Mouse (Mus musculus): ENCODE measurements around the gene Neurl1a.

Gene Neurl1a

DNA sequence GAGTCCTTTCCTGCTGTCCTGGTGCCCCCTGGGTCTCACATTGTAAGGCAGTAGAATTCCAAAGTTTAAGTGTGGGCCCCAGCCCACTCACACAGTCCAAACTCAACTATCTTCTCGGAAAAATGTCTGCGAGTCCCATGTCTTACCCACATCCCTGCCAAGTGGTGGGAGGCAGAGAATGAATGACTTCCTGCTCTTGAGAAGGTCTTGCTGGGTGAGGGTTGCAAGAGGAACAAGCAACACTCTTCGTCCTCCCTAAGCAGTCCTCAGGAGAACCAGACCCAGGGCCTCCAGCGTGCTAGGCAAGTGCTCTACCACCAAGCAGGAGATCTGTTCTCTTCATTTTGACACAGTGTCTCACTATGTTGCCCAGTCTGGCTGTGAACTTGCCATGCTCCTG, 63.6 kb downstream of the Neurl1a start:
- no peak for TF ChIP-seq GATA4 (IDR thresholded peaks at IDR 0.05; ENCODE audit: insufficient replicate concordance, low read length)

DNA sequence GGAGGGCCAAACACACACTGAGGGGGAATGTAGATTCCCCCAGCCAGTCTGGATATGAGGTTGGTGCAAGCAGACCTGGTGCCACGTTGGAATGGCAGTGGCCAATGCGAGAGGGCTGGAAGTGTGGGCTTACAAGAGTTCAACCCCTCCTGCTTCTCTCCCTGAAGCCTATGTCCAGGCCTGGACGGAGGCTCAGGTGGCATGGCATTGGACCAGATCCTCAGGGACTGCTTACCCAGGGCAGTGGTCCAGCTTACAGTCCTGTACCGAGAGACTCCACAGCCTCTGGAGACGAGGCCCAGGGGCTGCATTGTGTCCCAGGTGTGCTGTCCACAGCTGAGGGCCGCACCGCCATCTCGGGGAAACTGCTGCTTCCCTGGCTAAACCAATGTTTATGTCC, 66.9 kb downstream of the Neurl1a start:
- TF ChIP-seq GATA4 (IDR thresholded peaks at IDR 0.05; ENCODE audit: insufficient replicate concordance, low read length): no peak

DNA sequence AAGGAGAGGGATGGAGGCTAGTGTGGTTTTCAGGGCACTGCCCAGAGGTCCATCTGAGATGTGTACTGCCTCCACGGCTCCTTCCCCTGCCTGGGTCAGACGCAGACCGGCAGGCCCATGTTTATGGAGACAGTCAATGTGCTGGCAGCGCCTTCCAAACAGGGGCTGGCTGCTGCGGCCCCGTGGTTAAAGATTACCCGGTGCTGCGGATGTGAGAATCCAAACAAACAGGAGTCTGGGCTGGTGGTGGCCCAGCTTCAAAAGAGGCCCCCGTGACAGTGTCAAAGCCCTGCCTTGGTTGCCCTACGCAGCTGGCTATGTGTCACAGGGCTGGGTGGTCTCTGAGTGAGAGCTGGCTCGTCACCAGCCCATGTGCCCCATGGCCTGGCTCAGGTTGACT, 69.2 kb downstream of the Neurl1a start:
- TF ChIP-seq GATA4 (IDR thresholded peaks at IDR 0.05; ENCODE audit: insufficient replicate concordance, low read length): no peak

DNA sequence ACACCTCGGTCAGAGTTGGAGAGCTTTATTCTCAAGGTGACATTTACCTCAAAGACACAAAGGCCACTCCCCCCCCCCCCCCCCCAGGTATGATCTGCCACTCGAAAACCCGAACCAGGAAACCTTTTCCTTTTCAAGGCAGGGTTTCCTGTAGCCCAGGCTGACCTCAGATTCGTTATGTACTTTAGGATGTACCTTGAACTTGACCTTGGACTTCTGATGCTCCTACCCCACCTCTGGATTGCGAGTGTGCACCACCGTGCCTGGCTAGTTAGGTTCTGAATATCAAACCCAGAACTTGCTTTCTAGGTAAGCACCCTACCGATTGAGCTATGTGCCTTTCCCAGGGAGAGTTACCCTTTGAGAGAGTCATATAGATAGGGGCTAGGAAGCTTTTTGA, 69.7 kb downstream of the Neurl1a start:
- no peak for TF ChIP-seq GATA4 (IDR thresholded peaks at IDR 0.05; ENCODE audit: insufficient replicate concordance, low read length)

DNA sequence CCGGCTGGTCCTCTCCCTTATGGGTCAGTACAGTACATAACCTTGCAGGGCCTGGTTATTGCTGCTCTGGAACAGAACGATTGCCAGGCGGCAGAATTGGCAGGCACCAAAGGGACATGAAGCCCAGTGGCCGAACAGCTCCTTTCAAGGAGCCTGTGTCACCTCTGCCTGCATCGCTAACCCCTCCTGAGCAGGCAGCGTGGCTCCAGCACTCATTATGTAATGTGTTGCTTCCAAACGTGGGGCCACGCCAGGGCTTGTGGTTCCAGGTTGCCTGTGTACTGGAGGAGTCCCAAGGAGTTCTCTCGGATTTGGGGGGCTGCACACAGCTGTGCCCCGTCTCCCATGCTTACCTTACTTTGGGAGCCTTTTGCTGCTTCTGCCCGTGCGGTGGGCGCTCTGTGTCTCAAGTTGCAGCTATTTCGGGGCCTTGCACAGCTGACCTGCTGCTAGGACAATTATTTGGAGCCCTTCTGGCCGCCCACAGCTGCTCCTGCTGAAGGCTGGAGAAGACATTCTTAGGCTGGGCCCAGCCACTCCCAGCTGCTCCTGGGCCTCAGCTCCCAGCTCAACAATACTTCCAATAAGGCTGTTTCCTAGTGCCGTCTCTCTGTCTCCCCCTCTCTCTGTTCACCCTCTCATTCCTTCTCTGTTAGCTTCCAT, 70.4 kb downstream of the Neurl1a start:
- no peak for TF ChIP-seq GATA4 (IDR thresholded peaks at IDR 0.05; ENCODE audit: insufficient replicate concordance, low read length)

DNA sequence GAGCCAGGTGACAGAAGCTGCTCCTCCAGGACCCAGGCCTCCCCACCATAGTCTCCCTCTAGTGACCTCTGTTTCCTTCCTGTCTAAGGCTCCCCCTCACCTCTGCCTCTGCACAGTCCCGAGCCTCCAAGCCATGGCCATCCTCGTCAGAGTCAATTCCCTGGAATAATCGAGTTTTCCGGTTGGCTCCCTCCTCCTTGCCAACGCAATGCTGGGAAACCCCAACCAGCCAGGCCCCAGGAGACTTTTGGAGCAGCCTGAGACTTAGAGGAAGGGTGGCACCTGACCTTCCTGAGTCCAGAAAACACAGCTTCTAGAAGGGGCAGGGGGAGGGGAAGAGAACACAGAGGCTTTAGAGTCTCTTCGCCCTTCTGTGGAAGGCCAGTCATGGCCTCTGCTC, 72.3 kb downstream of the Neurl1a start:
- no peak for TF ChIP-seq GATA4 (IDR thresholded peaks at IDR 0.05; ENCODE audit: insufficient replicate concordance, low read length)

DNA sequence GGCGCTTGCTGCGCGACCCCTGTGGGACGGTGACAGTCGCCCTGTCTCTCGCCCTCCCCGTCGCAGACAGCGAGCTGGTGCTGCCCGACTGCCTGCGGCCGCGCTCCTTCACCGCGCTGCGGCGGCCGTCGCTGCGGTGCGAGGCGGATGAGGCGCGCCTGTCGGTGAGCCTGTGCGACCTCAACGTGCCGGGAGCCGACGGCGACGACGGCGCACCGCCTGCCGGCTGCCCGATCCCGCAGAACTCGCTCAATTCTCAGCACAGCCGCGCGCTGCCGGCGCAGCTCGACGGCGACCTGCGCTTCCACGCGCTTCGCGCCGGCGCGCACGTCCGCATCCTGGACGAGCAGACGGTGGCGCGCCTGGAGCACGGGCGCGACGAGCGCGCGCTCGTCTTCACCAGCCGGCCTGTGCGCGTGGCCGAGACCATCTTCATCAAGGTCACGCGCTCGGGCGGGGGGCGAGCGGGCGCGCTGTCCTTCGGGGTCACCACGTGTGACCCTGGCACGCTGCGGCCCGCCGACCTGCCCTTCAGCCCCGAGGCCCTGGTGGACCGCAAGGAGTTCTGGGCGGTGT, 74.5 kb downstream of the Neurl1a start:
- TF ChIP-seq GATA4 (IDR thresholded peaks at IDR 0.05; ENCODE audit: insufficient replicate concordance, low read length): no peak

DNA sequence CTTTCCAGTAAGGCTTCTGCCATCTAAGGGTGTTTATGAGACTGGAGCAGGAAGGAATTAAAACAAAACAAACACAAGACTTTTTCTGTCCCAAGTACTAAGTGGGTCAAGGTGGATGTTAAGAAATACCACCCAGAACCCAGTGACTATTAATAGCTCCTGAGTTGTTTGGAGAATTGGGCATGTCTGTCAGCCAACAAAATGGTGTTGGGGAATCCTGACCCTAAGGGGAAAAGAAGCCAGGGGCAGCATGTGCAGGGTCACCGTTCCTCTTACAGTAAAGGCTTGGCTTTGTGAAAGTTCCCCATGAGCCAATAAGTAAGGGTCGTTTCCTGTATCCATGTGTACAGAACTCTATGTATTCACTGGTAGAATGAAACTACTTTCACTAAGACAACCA, 76.4 kb downstream of the Neurl1a start:
- no peak for TF ChIP-seq GATA4 (IDR thresholded peaks at IDR 0.05; ENCODE audit: insufficient replicate concordance, low read length)

DNA sequence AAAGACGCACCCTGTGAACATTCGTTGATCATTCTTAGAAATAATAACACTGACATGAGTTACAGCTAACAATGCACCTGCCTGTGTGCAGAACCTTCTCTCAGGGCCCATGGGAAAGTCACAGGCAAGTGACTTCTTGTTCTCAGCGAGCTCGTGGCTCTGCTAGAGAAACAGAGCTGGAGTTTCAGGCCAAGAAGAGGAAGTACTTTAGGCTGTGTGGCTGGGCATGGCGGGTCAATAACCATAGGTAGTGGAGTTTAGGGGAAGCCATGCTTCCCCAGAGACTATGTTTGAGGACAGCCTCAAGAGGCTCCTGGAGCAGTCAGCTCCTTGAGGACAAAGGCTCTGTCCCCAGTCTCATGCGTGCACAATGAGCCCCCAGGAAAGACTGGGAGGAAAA, 77.3 kb downstream of the Neurl1a start:
- TF ChIP-seq GATA4 (IDR thresholded peaks at IDR 0.05; ENCODE audit: insufficient replicate concordance, low read length): no peak

DNA sequence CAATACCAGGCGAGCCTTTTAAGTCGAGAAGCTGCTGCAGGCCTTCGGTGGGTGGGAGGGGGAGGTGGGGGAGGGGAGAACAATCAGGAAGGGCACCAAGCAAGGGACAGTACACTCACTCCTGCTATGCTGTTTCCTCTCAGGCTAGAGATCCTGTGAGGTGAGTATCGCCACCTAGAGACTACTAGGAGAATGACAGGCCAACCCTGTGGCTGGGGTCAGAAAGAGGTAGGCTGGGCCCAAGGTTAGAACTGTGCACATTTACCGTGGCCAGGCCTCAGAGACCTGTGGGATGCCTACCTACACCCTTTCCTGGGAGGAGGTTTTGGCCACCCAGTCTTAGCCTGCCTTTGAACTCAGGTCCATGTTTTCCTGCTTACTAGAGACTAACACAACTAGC, 81.0 kb downstream of the Neurl1a start:
- TF ChIP-seq GATA4 (IDR thresholded peaks at IDR 0.05; ENCODE audit: insufficient replicate concordance, low read length): no peak

DNA sequence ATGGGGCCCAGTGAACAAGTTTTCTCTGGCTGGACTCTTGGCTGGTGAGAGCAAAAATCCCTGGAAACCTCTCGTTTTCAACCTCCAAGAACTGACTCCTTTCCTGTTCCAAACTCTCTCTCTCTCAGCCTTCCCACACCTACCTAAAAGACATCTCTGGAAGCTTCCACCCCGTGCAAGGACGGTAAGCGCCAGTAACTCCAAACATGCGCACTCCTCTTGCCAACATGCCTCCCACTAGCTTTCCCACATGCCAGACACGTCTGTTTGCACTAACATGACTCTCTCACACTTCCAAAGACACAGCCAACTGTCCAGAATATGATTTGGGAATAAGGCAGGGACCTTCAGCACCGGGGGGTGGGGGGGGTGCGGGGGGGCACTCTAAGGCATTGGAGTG, 82.6 kb downstream of the Neurl1a start:
- no peak for TF ChIP-seq GATA4 (IDR thresholded peaks at IDR 0.05; ENCODE audit: insufficient replicate concordance, low read length)

DNA sequence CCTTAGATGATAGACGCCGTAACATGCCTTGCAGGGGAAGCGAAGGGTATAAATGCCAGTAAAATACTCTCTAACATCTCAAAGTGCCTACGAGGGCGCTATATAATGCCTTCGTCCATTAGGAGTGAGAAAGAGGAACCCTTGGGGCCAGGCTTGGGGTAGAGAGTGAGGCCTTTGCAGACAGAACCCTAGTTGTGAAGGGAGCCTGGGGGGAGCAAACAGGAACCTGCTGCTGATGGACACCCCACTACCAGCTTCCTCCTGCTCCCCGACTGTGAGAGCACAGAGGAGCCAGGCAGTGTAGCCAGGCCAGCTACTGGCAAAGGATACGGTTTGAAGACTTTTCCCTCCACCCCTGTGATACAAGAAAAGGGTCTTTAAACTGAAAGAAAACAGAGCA, 85.0 kb downstream of the Neurl1a start:
- TF ChIP-seq GATA4 (IDR thresholded peaks at IDR 0.05; ENCODE audit: insufficient replicate concordance, low read length): no peak

DNA sequence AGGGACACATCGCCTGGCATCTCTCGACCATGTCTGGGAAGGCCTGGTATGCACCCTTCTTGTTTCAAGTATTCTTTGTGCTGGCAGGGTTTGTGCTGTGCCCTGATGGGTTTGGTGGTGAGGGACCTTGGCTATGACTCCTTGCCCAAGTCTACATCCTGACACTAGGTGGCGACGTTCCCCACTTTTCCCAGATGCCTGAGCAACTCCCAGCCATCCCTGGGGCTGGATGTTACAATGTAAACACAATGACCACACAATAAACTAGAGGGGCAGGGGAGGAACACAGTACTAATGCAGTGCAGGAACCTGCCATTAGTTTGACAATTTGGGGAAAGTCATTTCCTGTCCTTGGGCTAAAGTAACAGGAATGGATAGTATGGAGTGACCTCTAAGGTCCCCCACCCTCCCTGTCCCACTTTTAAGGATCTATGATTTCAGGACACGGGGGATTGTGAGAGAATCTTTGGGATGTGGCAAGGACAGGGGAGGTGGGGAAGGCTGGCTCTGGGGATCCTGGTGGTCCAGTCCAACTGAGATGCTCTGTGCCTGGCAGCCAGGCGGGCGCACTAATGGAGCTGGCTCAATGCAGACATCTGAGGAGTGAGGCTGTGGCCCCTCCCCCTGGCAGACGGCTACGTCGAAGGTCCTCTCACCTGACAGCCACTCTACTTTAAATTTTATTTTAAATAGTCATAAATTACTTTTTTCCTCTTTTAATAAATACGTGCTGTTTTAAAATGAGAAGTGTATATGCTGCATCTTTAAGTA, 85.9 kb downstream of the Neurl1a start:
- no peak for TF ChIP-seq GATA4 (IDR thresholded peaks at IDR 0.05; ENCODE audit: insufficient replicate concordance, low read length)

DNA sequence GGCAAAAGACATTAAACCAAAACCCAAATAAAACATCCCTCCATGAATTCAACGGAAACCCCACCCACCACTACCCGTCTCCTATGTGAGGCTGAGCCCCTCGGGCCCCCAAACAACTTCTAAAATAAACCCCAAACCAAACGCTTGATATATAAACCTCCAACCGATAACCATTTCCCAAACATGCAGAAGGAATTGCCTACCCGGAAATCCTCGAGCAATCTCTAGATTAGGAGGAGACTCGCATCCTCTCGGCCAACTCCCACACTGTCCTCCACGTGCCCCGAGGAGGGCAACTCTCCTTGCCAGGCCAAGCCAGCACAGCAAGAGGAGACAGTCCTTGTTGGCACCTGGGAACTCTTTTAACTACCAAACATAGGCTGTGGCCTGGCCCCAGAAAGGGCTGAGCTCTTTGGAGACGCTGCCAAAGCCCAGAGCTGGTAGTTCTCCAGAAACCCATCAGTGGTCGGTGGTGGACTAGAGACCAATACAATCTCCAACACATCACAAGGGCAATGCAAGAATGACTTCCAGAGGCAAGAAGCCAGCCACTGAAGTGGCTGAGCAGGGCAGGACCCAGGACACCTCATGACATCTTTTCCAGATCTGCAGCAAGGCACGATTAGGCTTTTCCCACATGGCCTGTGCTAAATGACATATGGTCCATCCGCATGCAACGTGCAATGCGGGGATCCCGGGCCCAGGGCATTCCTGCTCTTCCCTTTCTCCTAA, 87.6 kb downstream of the Neurl1a start:
- TF ChIP-seq GATA4 (IDR thresholded peaks at IDR 0.05; ENCODE audit: insufficient replicate concordance, low read length): peak; percentile 59; the same call in 1 of the 2 replicates

DNA sequence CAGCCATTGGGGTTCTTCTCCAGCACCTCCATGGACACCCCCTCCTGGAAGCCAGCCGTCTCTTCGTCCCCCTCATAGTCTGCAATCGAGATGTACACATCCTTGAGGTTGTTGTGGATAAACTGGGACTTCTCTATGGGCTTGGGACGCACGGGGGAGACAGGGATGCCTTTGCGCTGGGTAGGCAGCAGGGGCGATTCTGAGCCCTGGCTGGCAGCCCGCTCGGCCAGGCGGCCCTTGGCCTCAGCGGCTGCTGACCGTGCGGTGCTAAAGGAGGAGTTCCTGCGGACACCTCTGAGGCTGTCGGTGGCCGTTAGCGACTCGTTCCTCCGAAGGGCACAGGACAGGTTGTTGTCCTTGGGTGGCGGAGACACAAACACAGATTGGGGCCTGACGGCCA, 88.4 kb downstream of the Neurl1a start:
- TF ChIP-seq GATA4 (IDR thresholded peaks at IDR 0.05; ENCODE audit: insufficient replicate concordance, low read length): no peak

DNA sequence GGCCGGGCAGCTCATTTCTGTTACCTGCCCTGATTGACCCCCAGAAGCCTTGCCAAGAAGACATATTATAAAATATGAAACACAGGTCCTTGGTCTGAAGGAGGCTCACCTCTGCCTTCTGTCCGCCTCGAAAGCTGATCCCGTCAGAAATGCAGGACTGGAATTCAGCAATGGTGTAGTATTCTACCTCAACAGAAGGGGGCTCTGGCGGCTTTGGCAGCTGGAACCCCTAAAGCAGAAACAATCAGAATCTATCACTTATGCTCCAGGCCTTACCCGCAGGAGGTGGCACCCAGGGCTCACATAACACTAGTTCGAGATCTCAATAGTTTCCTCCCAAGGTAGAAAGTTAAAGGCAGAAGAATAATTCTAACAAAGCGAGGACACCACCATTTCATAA, 91.1 kb downstream of the Neurl1a start:
- no peak for TF ChIP-seq GATA4 (IDR thresholded peaks at IDR 0.05; ENCODE audit: insufficient replicate concordance, low read length)

Measured in liver, adult (tissue).